Mouse (Mus musculus): ENCODE data around the gene Gmnc. TPM values are rescaled to one million over a fixed set of nuclear protein-coding genes. Genes with fewer than 3 reads are reported as not detected.

The Gmnc gene
- polyA plus RNA-seq, 1 experiment from 2014 or later: 0.12 TPM

DNA sequence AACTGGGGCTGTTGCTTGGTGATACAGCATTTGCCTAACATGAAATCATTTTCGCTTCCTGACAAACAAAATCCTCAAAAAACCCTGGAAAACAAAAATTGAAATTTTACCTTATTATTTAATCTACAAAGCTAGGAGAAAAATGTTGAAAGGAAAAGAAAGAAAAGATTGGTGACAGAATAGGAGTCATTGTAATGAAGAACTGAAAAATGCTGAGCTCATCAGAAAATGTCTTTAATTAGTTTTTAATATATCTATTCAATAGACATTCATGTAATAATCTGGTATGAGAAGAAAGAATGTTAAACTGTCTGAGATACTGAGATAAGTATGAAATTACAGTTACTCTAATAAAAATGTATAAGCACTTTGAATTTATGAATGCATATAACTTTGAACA is 3.3 kb downstream of the Gmnc start:
- 94% methylated on average over 1 of the region's 1 CpGs for WGBS
- H3K4me2 ChIP-seq (ENCODE audit: low read length): no peak overlapping the region

DNA sequence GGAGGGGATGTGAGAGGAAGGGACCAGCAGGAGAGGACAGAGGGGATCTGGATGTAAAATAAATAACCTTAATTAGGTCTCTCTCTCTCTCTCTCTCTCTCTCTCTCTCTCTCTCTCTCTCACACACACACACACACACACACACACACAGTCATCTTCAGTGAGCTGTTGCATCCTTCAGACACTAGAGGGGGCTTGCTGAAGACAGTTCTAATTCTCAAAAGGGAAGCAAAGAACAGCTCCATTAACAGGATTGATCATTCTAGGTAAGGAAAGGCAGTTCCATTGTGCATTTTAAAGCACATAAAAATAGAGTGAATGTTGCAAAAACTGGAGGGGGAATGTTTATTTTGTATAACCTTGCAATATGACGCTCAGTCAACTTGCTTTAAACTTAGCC is 5.7 kb downstream of the Gmnc start:
- no peak for ATAC-seq (ENCODE audit: low FRiP score, low TSS enrichment)
- H3K36me3 ChIP-seq (ENCODE audit: control insufficient read depth, insufficient read depth, low read length): no peaks in the 10 kb centered on the region
- H3K9me3 ChIP-seq (ENCODE audit: control insufficient read depth, low read length): no peaks in the 10 kb centered on the region
- no peaks in the 10 kb centered on the region for H3K4me1 ChIP-seq (ENCODE audit: control insufficient read depth, insufficient read depth, low read length)
- no peaks in the 10 kb centered on the region for H3K27me3 ChIP-seq (ENCODE audit: control insufficient read depth, insufficient read depth, low read length)
- no peak overlapping the region for H3K4me3 ChIP-seq (replicated peaks; ENCODE audit: low read depth, low read length)
- no peak overlapping the region for H3K9ac ChIP-seq (replicated peaks; ENCODE audit: low read length)
- H3K4me2 ChIP-seq (ENCODE audit: low read length): no peak overlapping the region
- H3K27ac ChIP-seq (replicated peaks; ENCODE audit: low read depth, low read length): no peak overlapping the region
- 88% methylated on average over 1 of the region's 1 CpGs for WGBS
- no peak for DNase-seq

More for the DNA sequence above, 3.3 kb downstream of the Gmnc start:
- H3K4me1 ChIP-seq (ENCODE audit: control insufficient read depth, insufficient read depth, low read length): no peaks in the 10 kb centered on the region
- H3K9ac ChIP-seq (replicated peaks; ENCODE audit: low read length): no peak overlapping the region
- H3K4me3 ChIP-seq (replicated peaks; ENCODE audit: low read depth, low read length): no peak overlapping the region
- no peak for DNase-seq
- no peak overlapping the region for H3K27ac ChIP-seq (replicated peaks; ENCODE audit: low read depth, low read length)
- H3K36me3 ChIP-seq (ENCODE audit: control insufficient read depth, insufficient read depth, low read length): no peaks in the 10 kb centered on the region
- no peaks in the 10 kb centered on the region for H3K27me3 ChIP-seq (ENCODE audit: control insufficient read depth, insufficient read depth, low read length)
- no peak for ATAC-seq (ENCODE audit: low FRiP score, low TSS enrichment)
- H3K9me3 ChIP-seq (ENCODE audit: control insufficient read depth, low read length): no peaks in the 10 kb centered on the region

DNA sequence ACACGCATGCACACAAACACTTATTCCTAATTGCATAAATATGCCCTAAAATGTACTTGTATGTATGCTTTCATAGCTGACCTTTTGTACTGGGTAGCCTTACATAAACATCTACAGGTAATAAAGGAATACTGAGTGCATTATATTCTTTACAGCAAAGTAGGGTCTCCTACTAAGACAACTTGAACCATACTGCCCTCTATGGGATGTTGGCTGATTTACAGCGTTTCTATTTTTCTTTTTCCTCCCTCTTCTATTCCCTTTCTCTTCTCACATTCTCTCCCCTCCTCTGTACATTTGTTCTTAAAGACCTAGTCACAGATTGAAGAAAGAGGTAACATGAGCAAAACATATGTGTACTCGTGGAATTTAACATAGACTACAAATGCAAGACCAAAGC is 9.3 kb downstream of the Gmnc start:
- Histone ChIP-seq H3K4me1 (ENCODE audit: control insufficient read depth, insufficient read depth, low read length) (no peaks in the 10 kb centered on the region), H3K9me3 (ENCODE audit: control insufficient read depth, low read length) (no peaks in the 10 kb centered on the region), H3K9ac (replicated peaks; ENCODE audit: low read length) (no peak overlapping the region), H3K27ac (replicated peaks; ENCODE audit: low read depth, low read length) (no peak overlapping the region), H3K36me3 (ENCODE audit: control insufficient read depth, insufficient read depth, low read length) (no peaks in the 10 kb centered on the region), H3K4me3 (replicated peaks; ENCODE audit: low read depth, low read length) (no peak overlapping the region), H3K27me3 (ENCODE audit: control insufficient read depth, insufficient read depth, low read length) (no peaks in the 10 kb centered on the region), H3K4me2 (ENCODE audit: low read length) (no peak overlapping the region)
- 36% methylated on average over 3 of the region's 3 CpGs for WGBS
- DNase-seq (peak; percentile 26), ATAC-seq (ENCODE audit: low FRiP score, low TSS enrichment) (no peak)

DNA sequence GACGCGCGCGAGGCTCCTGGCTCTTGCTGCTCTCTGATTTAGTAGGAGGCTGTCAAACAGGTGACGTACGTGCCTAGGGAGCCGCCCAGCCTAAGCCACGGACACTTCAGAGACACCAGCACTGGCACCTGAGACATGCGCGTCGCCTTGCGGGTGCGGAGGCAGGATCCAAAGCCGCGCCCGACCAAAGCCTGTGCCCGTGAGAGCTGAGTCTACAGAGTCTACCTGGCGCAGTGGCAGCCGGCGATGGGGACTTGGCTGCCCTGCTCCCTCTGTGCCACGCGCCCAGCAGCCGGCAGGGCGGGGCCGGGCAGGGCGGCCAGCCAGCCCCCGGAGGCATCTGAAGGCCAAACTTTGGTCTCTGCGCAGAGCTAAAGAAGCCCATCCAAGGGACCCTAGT is 23.5 kb downstream of the Gmnc start:
- H3K27ac ChIP-seq (replicated peaks; ENCODE audit: low read depth, low read length): no peak overlapping the region
- no peaks in the 10 kb centered on the region for H3K36me3 ChIP-seq (ENCODE audit: control insufficient read depth, insufficient read depth, low read length)
- H3K27me3 ChIP-seq (ENCODE audit: control insufficient read depth, insufficient read depth, low read length): no peaks in the 10 kb centered on the region
- no peaks in the 10 kb centered on the region for H3K4me1 ChIP-seq (ENCODE audit: control insufficient read depth, insufficient read depth, low read length)
- ATAC-seq (ENCODE audit: low FRiP score, low TSS enrichment) (peak; percentile 69), DNase-seq (peak; percentile 28)
- no peaks in the 10 kb centered on the region for H3K9me3 ChIP-seq (ENCODE audit: control insufficient read depth, low read length)
- peak overlapping the region; percentile 40; the same call in 1 of the 2 replicates for H3K9ac ChIP-seq (replicated peaks; ENCODE audit: low read length)
- peak overlapping the region; percentile 36 for H3K4me3 ChIP-seq (replicated peaks; ENCODE audit: low read depth, low read length)
- H3K4me2 ChIP-seq (ENCODE audit: low read length): peak overlapping the region; percentile 70
- 1% methylated on average over 28 of the region's 28 CpGs for WGBS

DNA sequence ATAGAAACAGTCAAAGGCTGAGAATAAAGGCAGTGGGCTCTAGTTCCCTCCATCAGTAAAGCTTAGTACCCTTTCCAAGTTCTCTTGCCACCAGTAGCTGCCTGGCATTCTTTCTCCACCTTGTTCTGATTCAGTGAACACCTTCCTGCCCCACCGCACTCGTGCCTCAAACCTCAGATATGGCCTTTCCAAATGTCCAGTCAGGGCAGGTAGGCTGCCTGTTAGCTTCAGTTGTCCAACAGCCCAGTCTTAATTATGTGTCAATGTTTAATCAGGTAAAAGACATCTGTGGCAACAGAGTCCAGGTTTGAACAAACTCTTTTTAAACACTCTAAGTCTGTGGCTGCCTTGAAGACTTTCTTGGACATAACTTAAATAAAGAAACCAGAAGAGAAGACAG is 24.6 kb downstream of the Gmnc start:
- no peak overlapping the region for H3K27ac ChIP-seq (replicated peaks; ENCODE audit: low read depth, low read length)
- H3K9me3 ChIP-seq (ENCODE audit: control insufficient read depth, low read length): no peaks in the 10 kb centered on the region
- H3K36me3 ChIP-seq (ENCODE audit: control insufficient read depth, insufficient read depth, low read length): no peaks in the 10 kb centered on the region
- H3K9ac ChIP-seq (replicated peaks; ENCODE audit: low read length): no peak overlapping the region
- DNase-seq: no peak
- H3K27me3 ChIP-seq (ENCODE audit: control insufficient read depth, insufficient read depth, low read length): no peaks in the 10 kb centered on the region
- ATAC-seq (ENCODE audit: low FRiP score, low TSS enrichment): no peak
- no peak overlapping the region for H3K4me3 ChIP-seq (replicated peaks; ENCODE audit: low read depth, low read length)
- H3K4me1 ChIP-seq (ENCODE audit: control insufficient read depth, insufficient read depth, low read length): no peaks in the 10 kb centered on the region
- no peak overlapping the region for H3K4me2 ChIP-seq (ENCODE audit: low read length)
- WGBS: 88% methylated on average over 2 of the region's 2 CpGs

DNA sequence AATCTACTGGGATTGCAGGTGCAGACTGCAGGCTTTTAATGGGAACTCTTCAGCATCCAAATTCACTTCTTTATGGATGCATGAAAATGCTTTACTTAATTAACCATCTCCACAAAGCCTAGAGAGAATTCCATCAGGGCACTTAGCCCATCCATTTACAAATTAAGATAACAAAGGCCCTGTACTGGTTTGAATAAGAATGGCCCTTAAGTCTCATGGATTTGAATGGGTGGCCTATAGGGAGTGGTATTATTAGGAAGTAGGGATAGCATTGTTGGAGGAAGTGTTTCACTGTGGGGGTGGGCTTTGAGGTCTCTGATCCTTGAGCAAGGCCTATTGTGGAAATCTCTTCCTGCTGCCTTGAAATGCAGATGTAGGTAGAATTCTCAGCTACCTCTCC is 29.5 kb downstream of the Gmnc start:
- H3K9ac ChIP-seq (replicated peaks; ENCODE audit: low read length): no peak overlapping the region
- no peak overlapping the region for H3K4me2 ChIP-seq (ENCODE audit: low read length)
- H3K27me3 ChIP-seq (ENCODE audit: control insufficient read depth, insufficient read depth, low read length): no peaks in the 10 kb centered on the region
- ATAC-seq (ENCODE audit: low FRiP score, low TSS enrichment) (no peak), DNase-seq (no peak)
- no peak overlapping the region for H3K4me3 ChIP-seq (replicated peaks; ENCODE audit: low read depth, low read length)
- H3K9me3 ChIP-seq (ENCODE audit: control insufficient read depth, low read length): no peaks in the 10 kb centered on the region
- H3K4me1 ChIP-seq (ENCODE audit: control insufficient read depth, insufficient read depth, low read length): no peaks in the 10 kb centered on the region
- no peak overlapping the region for H3K27ac ChIP-seq (replicated peaks; ENCODE audit: low read depth, low read length)
- no peaks in the 10 kb centered on the region for H3K36me3 ChIP-seq (ENCODE audit: control insufficient read depth, insufficient read depth, low read length)

DNA sequence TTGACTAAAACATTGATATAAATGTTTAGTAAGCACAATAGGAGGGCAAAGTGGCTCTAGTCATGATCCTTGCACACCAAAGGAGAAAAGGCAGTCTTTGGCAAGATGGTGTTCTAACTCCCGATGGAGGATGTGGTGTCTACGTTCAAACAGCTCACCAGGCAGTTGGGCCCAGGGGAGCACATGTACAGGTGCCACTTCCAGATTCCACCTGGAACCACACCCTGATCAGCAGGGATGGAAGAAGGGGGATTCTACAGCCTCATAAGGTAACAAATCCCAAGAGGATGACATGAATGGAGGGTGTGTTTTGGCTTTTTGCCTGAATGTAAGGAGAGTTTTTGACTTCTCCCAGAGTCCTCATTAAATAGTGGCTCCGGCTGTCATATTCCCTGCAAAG is 39.9 kb downstream of the Gmnc start:
- no peak overlapping the region for H3K27ac ChIP-seq (replicated peaks; ENCODE audit: low read depth, low read length)
- no peaks in the 10 kb centered on the region for H3K4me1 ChIP-seq (ENCODE audit: control insufficient read depth, insufficient read depth, low read length)
- H3K9me3 ChIP-seq (ENCODE audit: control insufficient read depth, low read length): no peaks in the 10 kb centered on the region
- no peak overlapping the region for H3K4me2 ChIP-seq (ENCODE audit: low read length)
- H3K27me3 ChIP-seq (ENCODE audit: control insufficient read depth, insufficient read depth, low read length): no peaks in the 10 kb centered on the region
- no peak overlapping the region for H3K4me3 ChIP-seq (replicated peaks; ENCODE audit: low read depth, low read length)
- ATAC-seq (ENCODE audit: low FRiP score, low TSS enrichment) (no peak), DNase-seq (no peak)
- 87% methylated on average over 3 of the region's 3 CpGs for WGBS
- H3K9ac ChIP-seq (replicated peaks; ENCODE audit: low read length): no peak overlapping the region
- H3K36me3 ChIP-seq (ENCODE audit: control insufficient read depth, insufficient read depth, low read length): no peaks in the 10 kb centered on the region

DNA sequence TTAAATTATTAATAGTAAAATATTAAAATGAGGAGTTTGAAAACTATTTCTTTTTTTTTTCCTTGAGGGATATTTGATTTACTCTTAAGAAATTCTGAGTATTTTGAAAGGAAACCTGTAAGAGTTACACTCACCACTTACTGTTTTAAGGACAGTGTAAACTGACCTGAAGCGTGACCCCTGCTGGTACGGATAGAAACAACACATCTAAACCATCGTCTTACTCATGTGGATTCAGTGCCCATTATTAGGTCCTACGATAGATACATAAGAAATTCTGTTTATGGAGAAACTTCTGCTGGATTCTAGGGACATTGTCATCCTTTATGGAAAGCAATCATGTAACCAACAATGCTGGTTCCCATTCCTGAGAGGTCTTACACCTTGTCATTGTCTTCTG is 41.2 kb downstream of the Gmnc start:
- Histone ChIP-seq H3K4me1 (ENCODE audit: control insufficient read depth, insufficient read depth, low read length) (no peaks in the 10 kb centered on the region), H3K4me2 (ENCODE audit: low read length) (no peak overlapping the region), H3K27ac (replicated peaks; ENCODE audit: low read depth, low read length) (no peak overlapping the region), H3K9ac (replicated peaks; ENCODE audit: low read length) (no peak overlapping the region), H3K36me3 (ENCODE audit: control insufficient read depth, insufficient read depth, low read length) (no peaks in the 10 kb centered on the region), H3K9me3 (ENCODE audit: control insufficient read depth, low read length) (no peaks in the 10 kb centered on the region), H3K27me3 (ENCODE audit: control insufficient read depth, insufficient read depth, low read length) (no peaks in the 10 kb centered on the region), H3K4me3 (replicated peaks; ENCODE audit: low read depth, low read length) (no peak overlapping the region)
- ATAC-seq (ENCODE audit: low FRiP score, low TSS enrichment): no peak
- 63% methylated on average over 4 of the region's 4 CpGs for WGBS
- peak; percentile 25 for DNase-seq

DNA sequence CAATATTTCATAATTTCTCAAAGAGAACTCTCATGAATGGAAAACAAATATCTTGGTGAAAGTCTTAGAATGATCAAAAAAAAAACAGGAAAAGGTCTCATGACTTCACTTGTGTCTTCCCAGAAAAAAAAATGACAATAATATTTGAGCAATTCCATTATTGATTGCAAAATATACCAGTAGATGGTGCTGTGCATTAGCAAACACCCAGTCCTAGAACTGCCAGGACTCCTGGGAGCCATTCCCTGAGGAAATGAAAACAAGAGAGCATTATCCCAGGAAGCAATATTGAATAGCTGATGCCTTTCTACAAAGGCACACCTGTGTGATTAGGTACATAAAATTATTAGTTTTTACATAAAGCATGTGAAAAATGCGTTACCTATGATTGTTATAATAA is 87.5 kb downstream of the Gmnc start:
- H3K27ac ChIP-seq (replicated peaks; ENCODE audit: low read depth, low read length): no peak overlapping the region
- no peak overlapping the region for H3K4me2 ChIP-seq (ENCODE audit: low read length)
- no peak overlapping the region for H3K4me3 ChIP-seq (replicated peaks; ENCODE audit: low read depth, low read length)
- DNase-seq (peak; percentile 54), ATAC-seq (ENCODE audit: low FRiP score, low TSS enrichment) (no peak)
- no peaks in the 10 kb centered on the region for H3K27me3 ChIP-seq (ENCODE audit: control insufficient read depth, insufficient read depth, low read length)
- H3K36me3 ChIP-seq (ENCODE audit: control insufficient read depth, insufficient read depth, low read length): no peaks in the 10 kb centered on the region
- H3K4me1 ChIP-seq (ENCODE audit: control insufficient read depth, insufficient read depth, low read length): no peaks in the 10 kb centered on the region
- no peak overlapping the region for H3K9ac ChIP-seq (replicated peaks; ENCODE audit: low read length)
- WGBS: 87% methylated on average over 1 of the region's 1 CpGs
- no peaks in the 10 kb centered on the region for H3K9me3 ChIP-seq (ENCODE audit: control insufficient read depth, low read length)
